ENCODE assay signal across 29 mouse cellular contexts in genomic region chr16:27449360-27449759, GRCm38 (mm10).
"Had no signal": no experiment of that assay in that cellular context is flagged by ENCODE, and none has a peak within 500 bp of the region (broad histone marks: within the 10 kb centered on the region; RNA-seq: fewer than 3 reads in every experiment).

No protein-coding gene starts in this region.

- H3K27ac ChIP-seq: embryonic facial prominence, embryonic 10.5 days; embryonic facial prominence, embryonic 12.5 days; embryonic facial prominence, embryonic 13.5 days; embryonic facial prominence, embryonic 15.5 days; forebrain, embryonic 10.5 days; forebrain, embryonic 12.5 days; forebrain, embryonic 13.5 days; forebrain, embryonic 15.5 days; gastrocnemius, adult 2 months; heart, adult 2 months had no signal

- DNase-seq: cerebellum, adult 2 months; cerebellum, adult 8-10 months; cerebellum, adult 9-10 months; cerebellum, adult 9-11 months; cerebellum, postnatal 10 days; cerebellum, postnatal 14 days; cerebellum, postnatal 25 days; cerebellum, postnatal 36 days; embryo, embryonic 11 days; forebrain, postnatal 0 days; gastrocnemius, adult 2 months; gastrocnemius, postnatal 10 days; gastrocnemius, postnatal 14 days; gastrocnemius, postnatal 25 days; gastrocnemius, postnatal 36 days; heart, adult 11 months; heart, adult 18-20 months; heart, adult 2 months had no signal

- H3K4me2 ChIP-seq: embryonic facial prominence, embryonic 12.5 days; embryonic facial prominence, embryonic 13.5 days; embryonic facial prominence, embryonic 15.5 days; forebrain, embryonic 12.5 days; forebrain, embryonic 13.5 days; forebrain, embryonic 15.5 days had no signal

- H3K4me3 ChIP-seq: embryonic facial prominence, embryonic 10.5 days; embryonic facial prominence, embryonic 12.5 days; embryonic facial prominence, embryonic 13.5 days; embryonic facial prominence, embryonic 15.5 days; erythroblast, embryonic 14.5 days; forebrain, embryonic 10.5 days; forebrain, embryonic 12.5 days; forebrain, embryonic 13.5 days; forebrain, embryonic 15.5 days; gastrocnemius, adult 2 months; heart, adult 2 months had no signal

- H3K9ac ChIP-seq: embryonic facial prominence, embryonic 12.5 days; embryonic facial prominence, embryonic 13.5 days; embryonic facial prominence, embryonic 15.5 days; forebrain, embryonic 12.5 days; forebrain, embryonic 13.5 days; forebrain, embryonic 15.5 days; forebrain, postnatal 0 days had no signal

- H3K4me1 ChIP-seq: embryonic facial prominence, embryonic 10.5 days; embryonic facial prominence, embryonic 12.5 days; embryonic facial prominence, embryonic 13.5 days; embryonic facial prominence, embryonic 15.5 days; forebrain, embryonic 10.5 days; forebrain, embryonic 12.5 days had no signal

- H3K9me3 ChIP-seq: embryonic facial prominence, embryonic 10.5 days; embryonic facial prominence, embryonic 12.5 days; embryonic facial prominence, embryonic 13.5 days; embryonic facial prominence, embryonic 15.5 days; forebrain, embryonic 10.5 days; forebrain, embryonic 12.5 days; forebrain, embryonic 13.5 days; forebrain, embryonic 15.5 days had no signal

- ATAC-seq: forebrain, embryonic 13.5 days; forebrain, embryonic 14.5 days; forebrain, embryonic 15.5 days; forebrain, embryonic 16.5 days; forebrain, postnatal 0 days had no signal

- H3K27me3 ChIP-seq: embryonic facial prominence, embryonic 12.5 days; embryonic facial prominence, embryonic 13.5 days; embryonic facial prominence, embryonic 15.5 days; forebrain, embryonic 12.5 days; forebrain, embryonic 13.5 days; forebrain, embryonic 15.5 days had no signal
